Mouse (Mus musculus): ENCODE measurements around the gene Gm21860.
"Not testable (repeated sequence)": the region's sequence is repeated elsewhere in the genome, so short reads cannot be mapped to it uniquely, and the experiment has no call there.

Gm21860 gene

GRCm38 (mm10) chrY:90732101-90732542 lies 22.5 kb downstream of the Gm21860 start:
- DNase-seq (ENCODE audit: low read depth, low spot score): peak; percentile 90

GRCm38 (mm10) chrY:90731593-90731955 lies 23.0 kb downstream of the Gm21860 start:
- not testable (repeated sequence) for DNase-seq (ENCODE audit: low read depth, low spot score)

GRCm38 (mm10) chrY:90730908-90731592 lies 23.6 kb downstream of the Gm21860 start:
- DNase-seq (ENCODE audit: low read depth, low spot score): not testable (repeated sequence)

DNA sequence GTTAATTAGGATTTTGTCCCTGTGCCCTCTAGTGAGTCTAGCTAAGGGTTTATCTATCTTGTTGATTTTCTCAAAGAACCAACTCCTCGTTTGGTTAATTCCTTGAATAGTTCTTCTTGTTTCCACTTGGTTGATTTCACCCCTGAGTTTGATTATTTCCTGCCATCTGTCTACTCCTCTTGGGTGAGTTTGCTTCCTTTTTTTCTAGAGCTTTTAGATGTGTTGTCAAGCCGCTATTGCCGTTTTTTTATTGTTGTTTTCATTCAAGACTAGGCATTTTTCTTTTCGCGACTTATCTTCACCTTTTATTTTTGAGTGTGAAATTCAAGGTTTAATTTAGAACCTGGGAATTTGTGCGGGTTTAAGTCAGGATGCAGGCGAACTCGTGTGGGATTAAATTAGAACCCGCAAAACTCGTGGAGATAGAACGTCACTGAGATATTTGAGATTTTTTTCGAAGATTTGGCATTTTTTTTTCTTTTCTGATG lies 24.8 kb downstream of the Gm21860 start:
- DNase-seq (ENCODE audit: low read depth, low spot score): not testable (repeated sequence)

DNA sequence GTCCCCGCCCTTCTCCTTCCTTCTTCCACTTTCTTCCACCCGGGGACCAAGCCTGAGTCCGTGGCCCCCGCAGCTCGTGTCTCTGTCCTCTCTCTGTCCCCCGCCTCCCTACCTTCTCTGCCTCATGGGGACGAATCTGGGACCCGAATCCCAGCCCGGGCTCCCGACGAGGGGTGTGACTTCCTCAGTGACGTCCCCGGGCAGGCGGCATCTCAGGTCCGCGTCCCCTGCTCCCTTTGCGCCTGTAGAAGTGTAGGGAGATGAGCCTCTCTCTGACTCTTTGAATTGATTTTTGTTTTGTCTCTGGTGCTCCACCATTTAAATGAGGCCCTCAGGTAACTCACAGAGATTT lies 25.7 kb downstream of the Gm21860 start:
- not testable (repeated sequence) for DNase-seq (ENCODE audit: low read depth, low spot score)

DNA sequence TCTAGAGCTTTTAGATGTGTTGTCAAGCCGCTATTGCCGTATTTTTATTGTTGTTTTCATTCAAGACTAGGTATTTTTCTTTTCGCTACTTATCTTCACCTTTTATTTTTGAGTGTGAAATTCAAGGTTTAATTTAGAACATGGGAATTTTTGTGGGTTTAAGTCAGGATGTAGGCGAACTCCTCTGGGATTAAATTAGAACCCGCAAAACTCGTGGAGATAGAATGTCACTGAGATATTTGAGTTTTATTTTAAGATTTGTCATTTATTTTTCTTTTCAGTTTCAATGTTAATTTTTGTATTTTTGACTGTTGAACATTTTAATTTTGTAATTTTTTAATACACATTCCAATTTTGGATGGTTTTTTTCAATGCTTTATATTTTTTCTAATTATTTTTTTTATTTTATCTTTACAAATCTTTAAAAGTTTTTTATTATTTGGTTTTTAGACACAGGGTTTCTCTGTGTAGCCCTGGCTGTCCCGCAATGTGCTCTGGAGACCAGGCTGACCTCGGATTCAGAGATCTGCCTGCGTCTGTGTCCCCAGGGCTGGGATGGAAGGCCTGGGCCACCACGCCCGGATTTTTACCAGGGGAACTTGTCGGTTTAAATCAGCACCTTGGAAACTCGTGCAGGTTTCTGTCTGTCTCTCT lies 26.2 kb downstream of the Gm21860 start:
- DNase-seq (ENCODE audit: low read depth, low spot score): not testable (repeated sequence)

DNA sequence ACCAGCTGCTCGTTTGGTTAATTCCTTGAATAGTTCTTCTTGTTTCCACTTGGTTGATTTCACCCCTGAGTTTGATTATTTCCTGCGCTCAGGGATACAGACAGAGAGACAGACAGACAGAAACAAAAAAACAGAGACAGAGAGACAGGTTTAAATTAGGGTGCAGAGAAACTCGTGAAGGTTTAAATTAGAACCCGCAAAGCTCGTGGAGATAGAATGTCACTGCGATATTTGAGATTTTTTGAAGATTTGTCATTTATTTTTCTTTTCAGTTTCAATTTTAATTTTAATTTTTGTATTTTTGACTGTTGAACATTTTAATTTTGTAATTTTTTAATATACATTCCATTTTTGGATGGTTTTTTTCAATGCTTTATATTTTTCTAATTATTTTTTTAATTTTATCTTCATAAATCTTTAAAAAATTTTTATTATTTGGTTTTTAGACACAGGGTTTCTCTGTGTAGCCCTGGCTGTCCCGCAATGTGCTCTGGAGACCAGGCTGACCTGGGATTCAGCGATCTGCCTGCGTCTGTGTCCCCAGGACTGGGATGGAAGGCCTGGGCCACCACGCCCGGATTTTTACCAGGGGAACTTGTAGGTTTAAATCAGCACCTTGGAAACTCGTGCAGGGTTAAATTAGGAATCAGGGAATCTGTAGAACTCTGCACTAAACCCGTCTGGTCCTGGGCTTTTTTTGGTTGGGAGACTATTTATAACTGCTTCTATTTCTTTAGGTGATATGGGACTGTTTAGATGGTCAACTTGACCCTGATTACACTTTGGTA lies 27.3 kb downstream of the Gm21860 start:
- not testable (repeated sequence) for DNase-seq (ENCODE audit: low read depth, low spot score)

GRCm38 (mm10) chrY:90725701-90726451 lies 28.7 kb downstream of the Gm21860 start:
- not testable (repeated sequence) for DNase-seq (ENCODE audit: low read depth, low spot score)

GRCm38 (mm10) chrY:90725166-90725565 lies 29.5 kb downstream of the Gm21860 start:
- DNase-seq (ENCODE audit: low read depth, low spot score): not testable (repeated sequence)

DNA sequence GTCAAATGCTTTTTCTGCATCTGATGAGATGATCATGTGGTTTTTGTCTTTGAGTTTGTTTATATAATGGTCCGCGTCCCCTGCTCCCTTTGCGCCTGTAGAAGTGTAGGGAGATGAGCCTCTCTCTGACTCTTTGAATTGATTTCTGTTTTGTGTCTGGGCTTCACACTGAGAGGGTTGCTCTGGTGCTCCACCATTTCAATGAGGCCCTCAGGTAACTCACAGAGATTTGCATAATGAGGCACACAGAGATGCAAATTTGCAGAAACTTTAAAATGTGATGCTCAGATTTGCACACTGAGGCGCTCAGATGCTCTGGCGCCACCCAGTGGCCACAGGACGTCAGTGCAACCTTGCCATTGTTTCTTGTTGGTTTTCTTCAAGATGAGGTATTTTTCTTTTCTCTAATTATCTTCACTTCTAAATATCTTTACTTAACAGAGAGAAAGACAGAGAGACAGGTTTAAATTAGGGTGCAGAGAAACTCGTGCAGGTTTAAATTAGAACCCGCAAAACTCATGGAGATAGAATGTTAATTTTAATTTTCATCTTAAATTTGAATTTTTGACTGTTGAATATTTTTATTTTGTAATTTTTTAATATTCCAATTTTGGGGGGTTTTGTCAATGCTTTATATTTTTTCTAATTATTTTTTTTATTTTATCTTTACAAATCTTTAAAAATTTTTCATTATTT lies 30.5 kb downstream of the Gm21860 start:
- not testable (repeated sequence) for DNase-seq (ENCODE audit: low read depth, low spot score)

DNA sequence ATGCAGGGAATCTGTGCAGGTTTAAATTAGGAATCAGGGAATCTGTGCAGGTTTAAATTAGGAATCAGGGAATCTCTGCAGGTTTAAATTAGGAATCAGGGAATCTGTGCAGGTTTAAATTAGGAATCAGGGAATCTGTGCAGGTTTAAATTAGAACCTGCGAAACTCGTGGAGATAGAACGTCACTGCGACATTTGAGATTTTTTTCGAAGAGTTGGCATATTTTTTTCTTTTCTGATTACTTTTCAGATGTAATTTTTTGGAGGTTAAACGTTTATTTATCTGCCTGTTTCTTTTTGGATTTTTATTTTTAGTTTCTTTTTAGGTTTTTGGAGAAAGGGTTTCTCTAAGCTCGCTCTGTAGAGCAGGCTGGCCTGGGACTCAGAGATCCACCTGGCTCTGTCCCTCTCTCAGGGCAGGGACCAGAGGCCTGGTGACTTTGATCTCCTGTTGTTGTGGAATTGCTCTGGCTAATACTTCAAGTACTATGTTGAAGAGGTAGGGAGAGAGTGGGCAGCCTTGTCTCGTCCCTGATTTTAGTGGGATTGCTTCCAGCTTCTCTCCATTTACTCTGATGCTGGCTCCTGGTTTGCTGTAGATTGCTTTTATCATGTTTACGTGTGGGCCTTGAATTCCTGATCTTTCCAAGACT lies 31.2 kb downstream of the Gm21860 start:
- DNase-seq (ENCODE audit: low read depth, low spot score): not testable (repeated sequence)

GRCm38 (mm10) chrY:90720505-90720904 lies 34.1 kb downstream of the Gm21860 start:
- not testable (repeated sequence) for DNase-seq (ENCODE audit: low read depth, low spot score)

- not testable (repeated sequence) for DNase-seq (ENCODE audit: low read depth, low spot score)
Measured at GRCm38 (mm10) chrY:90719403-90720232, 35.0 kb downstream of the Gm21860 start.

DNA sequence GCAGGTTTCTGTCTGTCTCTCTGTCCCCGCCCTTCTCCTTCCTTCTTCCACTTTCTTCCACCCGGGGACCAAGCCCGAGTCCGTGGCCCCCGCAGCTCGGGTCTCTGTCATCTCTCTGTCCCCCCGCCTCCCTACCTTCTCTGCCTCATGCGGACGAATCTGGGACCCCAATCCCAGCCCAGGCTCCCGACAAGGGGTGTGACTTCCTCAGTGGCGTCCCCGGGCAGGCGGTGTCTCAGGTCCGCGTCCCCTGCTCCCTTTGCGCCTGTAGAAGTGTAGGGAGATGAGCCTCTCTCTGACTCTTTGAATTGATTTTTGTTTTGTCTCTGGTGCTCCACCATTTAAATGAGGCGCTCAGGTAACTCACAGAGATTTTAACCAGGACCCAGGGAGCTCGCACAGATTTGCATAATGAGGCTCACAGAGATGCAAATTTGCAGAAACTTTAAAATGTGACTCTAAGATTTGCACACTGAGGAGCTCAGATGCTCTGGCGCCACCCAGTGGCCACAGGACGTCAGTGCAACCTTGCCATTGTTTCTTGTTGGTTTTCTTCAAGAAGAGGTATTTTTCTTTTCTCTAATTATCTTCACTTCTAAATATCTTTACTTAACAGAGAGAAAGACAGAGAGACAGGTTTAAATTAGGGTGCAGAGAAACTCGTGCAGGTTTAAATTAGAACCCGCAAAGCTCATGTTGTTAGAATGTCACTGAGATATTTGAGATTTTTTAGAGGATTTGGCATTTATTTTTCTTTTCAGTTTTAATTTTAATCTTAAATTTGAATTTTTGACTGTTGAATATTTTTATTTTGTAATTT lies 35.8 kb downstream of the Gm21860 start:
- not testable (repeated sequence) for DNase-seq (ENCODE audit: low read depth, low spot score)

DNA sequence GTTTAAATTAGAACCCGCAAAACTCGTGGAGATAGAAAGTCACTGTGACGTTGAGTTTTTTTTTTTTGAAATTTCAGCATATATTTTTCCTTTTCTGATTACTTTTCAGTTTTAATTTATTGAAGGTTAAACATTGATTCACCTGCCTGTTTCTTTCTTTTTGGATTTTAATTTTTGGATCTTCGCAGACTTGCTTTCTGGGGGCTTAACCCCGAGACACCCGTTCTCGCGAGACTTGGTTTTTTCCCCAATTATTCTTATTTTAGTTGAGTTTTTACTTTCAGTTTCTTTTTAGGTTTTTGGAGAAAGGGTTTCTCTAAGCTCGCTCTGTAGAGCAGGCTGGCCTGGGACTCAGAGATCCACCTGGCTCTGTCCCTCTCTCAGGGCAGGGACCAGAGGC lies 36.6 kb downstream of the Gm21860 start:
- not testable (repeated sequence) for DNase-seq (ENCODE audit: low read depth, low spot score)

- not testable (repeated sequence) for DNase-seq (ENCODE audit: low read depth, low spot score)
Measured at GRCm38 (mm10) chrY:90717496-90717895, 37.1 kb downstream of the Gm21860 start.
